Mouse (Mus musculus) macrophage (primary cell): ENCODE measurements at regions not wholly inside any gene's neighbourhood (a gene's known extent, or its start where the extent isn't known, plus 50 kb on each side); places are given as distances from the start of the nearest gene placed in this dataset.

Source experiments
- H3K27ac ChIP-seq: fragments of 350-480 bp; formaldehyde crosslinking; 2 replicates; pipeline ENCODE4 v1.9.0; 2021
- H3K36me3 ChIP-seq: fragments of 350-480 bp; formaldehyde crosslinking; 2 replicates; pipeline ENCODE4 v1.9.0; 2021; ENCODE audit errors: inconsistent target
- H3K4me3 ChIP-seq: fragments of 350-480 bp; formaldehyde crosslinking; 2 replicates; pipeline ENCODE4 v1.9.0; 2021; ENCODE audit errors: inconsistent target
- H3K79me2 ChIP-seq: fragments of 350-480 bp; formaldehyde crosslinking; 2 replicates; pipeline ENCODE4 v1.9.0; 2021; ENCODE audit errors: inconsistent target
- WGBS: methylation state at CpG from one replicate; pipeline ENCODE4 v1.1.7; 2026; ENCODE audit warnings: inconsistent platforms; ENCODE audit not compliant: missing documents; 5-methylcytosine and 5-hydroxymethylcytosine counted together

- H3K4me3 ChIP-seq = no peak overlapping the region
- no peak overlapping the region for H3K27ac ChIP-seq
- WGBS = 79% methylated on average over 2 of the region's 2 CpGs
- no peaks in the 10 kb centered on the region for H3K79me2 ChIP-seq
- no peaks in the 10 kb centered on the region for H3K36me3 ChIP-seq
Measured at GRCm38 (mm10) chr10:91622281-91622680, 441.2 kb upstream of the Tmpo start.

DNA sequence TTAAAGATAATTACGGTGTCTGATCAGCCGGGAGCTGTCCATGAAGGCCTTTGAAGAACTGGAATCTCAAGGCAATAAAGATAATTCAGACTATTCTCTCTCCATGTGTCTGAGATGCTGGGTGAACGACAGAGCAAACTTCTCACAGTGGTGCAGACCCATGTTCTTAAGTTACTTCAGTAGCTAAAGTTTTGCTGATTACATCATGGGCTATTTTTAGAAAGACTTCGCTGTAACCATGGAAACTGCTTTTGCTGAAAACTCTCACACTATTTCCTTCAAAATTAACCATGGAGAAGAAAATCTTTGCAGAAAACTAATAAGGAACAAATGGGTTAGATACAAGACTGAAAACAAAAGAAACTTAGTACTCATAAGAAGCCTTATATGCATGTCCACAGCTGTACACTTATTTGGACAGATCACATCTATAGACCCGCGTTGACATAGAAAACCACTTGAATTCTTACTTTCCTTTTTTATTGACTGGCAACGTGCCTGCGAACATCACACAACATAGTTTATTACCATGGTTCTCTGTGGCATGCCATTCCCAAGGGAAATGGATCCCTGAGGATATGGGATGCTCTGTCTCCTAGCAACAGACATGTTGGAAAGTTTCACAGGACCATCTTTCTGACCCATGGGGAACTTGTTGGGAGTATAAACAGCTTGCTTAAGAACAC is 432.8 kb upstream of the Tmpo start:
- Histone ChIP-seq H3K4me3 (no peak overlapping the region), H3K27ac (no peak overlapping the region), H3K36me3 (no peaks in the 10 kb centered on the region), H3K79me2 (no peaks in the 10 kb centered on the region)
- WGBS = 74% methylated on average over 8 of the region's 8 CpGs

DNA sequence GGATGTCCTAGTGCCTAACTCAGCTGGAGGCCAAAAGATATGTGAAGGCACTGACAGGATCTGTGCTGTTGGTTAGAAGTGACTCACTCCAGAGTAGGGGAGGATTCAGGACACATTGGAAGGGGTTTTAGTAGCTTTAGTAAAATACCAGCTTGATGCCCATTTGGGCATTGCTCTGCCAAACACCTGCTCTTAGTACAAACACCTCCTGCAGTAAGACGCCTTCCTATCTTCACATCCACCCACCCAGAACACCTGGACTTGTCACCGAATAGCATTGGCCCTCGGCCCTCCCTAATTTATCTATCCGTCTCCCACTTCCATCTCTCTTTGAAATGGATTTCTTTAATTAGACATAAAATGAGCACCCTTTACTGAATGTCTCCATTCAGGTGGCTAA is 430.9 kb upstream of the Tmpo start:
- WGBS = 92% methylated on average over 4 of the region's 4 CpGs
- Histone ChIP-seq H3K27ac (no peak overlapping the region), H3K4me3 (no peak overlapping the region), H3K79me2 (no peaks in the 10 kb centered on the region), H3K36me3 (no peaks in the 10 kb centered on the region)

- WGBS = 89% methylated on average over 3 of the region's 3 CpGs
- H3K27ac ChIP-seq = no peak overlapping the region
- H3K4me3 ChIP-seq = no peak overlapping the region
- H3K36me3 ChIP-seq = no peaks in the 10 kb centered on the region
- no peaks in the 10 kb centered on the region for H3K79me2 ChIP-seq
Measured at GRCm38 (mm10) chr10:91594891-91595290, 413.8 kb upstream of the Tmpo start.

DNA sequence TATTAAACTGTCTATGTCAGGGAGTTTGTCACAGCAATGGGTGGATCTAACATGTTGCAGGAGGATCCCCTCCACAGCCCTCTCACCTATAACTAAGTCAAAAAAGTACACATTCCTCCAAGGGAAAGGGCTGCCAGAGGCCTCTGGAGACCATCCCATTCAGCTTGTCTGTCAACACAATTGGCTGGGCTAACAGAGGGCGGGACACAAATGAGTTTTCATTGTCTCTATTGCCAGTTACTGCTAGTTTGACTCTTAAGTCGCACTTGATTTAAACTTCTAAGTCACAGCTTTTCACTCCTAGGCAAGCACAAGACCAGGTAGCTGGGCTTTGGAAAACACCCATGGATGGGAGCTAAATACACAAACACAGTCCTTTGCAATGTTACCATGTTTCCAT is 412.3 kb upstream of the Tmpo start:
- H3K36me3 ChIP-seq = no peaks in the 10 kb centered on the region
- WGBS = 84% methylated on average over 2 of the region's 2 CpGs
- H3K4me3 ChIP-seq = no peak overlapping the region
- H3K79me2 ChIP-seq = no peaks in the 10 kb centered on the region
- H3K27ac ChIP-seq = no peak overlapping the region

DNA sequence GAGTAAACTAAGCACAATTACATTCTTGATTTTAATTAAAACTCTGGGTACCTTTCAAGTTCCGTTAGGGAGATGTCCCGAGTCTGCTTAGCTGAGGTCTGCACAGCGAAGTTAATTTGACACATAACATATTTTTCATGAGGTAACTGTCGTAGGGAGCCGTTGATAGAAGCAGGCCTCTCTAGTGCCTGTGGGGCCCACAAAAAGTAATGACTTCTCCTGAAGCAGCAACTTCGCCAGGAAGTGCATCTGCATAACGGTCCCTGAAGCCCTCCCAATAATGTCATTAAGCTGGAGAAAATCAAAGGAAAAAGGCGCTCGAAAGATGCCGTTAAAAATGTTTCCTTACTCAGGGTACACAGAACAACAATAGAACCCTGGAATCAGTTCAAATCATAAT is 410.7 kb upstream of the Tmpo start:
- no peaks in the 10 kb centered on the region for H3K79me2 ChIP-seq
- 78% methylated on average over 10 of the region's 10 CpGs for WGBS
- no peak overlapping the region for H3K27ac ChIP-seq
- no peak overlapping the region for H3K4me3 ChIP-seq
- no peaks in the 10 kb centered on the region for H3K36me3 ChIP-seq

GRCm38 (mm10) chr10:91591398-91591811 is 410.3 kb upstream of the Tmpo start:
- 92% methylated on average over 3 of the region's 3 CpGs for WGBS
- Histone ChIP-seq H3K27ac (no peak overlapping the region), H3K79me2 (no peaks in the 10 kb centered on the region), H3K36me3 (no peaks in the 10 kb centered on the region), H3K4me3 (no peak overlapping the region)

GRCm38 (mm10) chr10:91583204-91583603 is 402.1 kb upstream of the Tmpo start:
- no peak overlapping the region for H3K4me3 ChIP-seq
- WGBS = 84% methylated on average over 3 of the region's 3 CpGs
- H3K27ac ChIP-seq = no peak overlapping the region
- H3K79me2 ChIP-seq = no peaks in the 10 kb centered on the region
- no peaks in the 10 kb centered on the region for H3K36me3 ChIP-seq

- H3K27ac ChIP-seq = no peak overlapping the region
- no peaks in the 10 kb centered on the region for H3K36me3 ChIP-seq
- H3K4me3 ChIP-seq = no peak overlapping the region
- whole genome bisulfite sequencing = 78% methylated on average over 11 of the region's 11 CpGs
- no peaks in the 10 kb centered on the region for H3K79me2 ChIP-seq
Measured at GRCm38 (mm10) chr10:91580959-91581358, 399.8 kb upstream of the Tmpo start.

GRCm38 (mm10) chr10:91575323-91576064 is 394.4 kb upstream of the Tmpo start:
- Histone ChIP-seq H3K4me3 (no peak overlapping the region), H3K27ac (no peak overlapping the region), H3K36me3 (no peaks in the 10 kb centered on the region), H3K79me2 (no peaks in the 10 kb centered on the region)
- WGBS = 88% methylated on average over 17 of the region's 17 CpGs

- Histone ChIP-seq H3K4me3 (no peak overlapping the region), H3K36me3 (no peaks in the 10 kb centered on the region), H3K79me2 (no peaks in the 10 kb centered on the region), H3K27ac (no peak overlapping the region)
- 94% methylated on average over 7 of the region's 7 CpGs for WGBS
Measured at GRCm38 (mm10) chr10:91572796-91573195, 391.7 kb upstream of the Tmpo start.

GRCm38 (mm10) chr10:91569046-91569445 is 387.9 kb upstream of the Tmpo start:
- 83% methylated on average over 6 of the region's 6 CpGs for WGBS
- Histone ChIP-seq H3K27ac (no peak overlapping the region), H3K36me3 (no peaks in the 10 kb centered on the region), H3K79me2 (no peaks in the 10 kb centered on the region), H3K4me3 (no peak overlapping the region)

GRCm38 (mm10) chr10:91566116-91566774 is 385.1 kb upstream of the Tmpo start:
- H3K36me3 ChIP-seq = no peaks in the 10 kb centered on the region
- 82% methylated on average over 6 of the region's 7 CpGs for WGBS
- no peak overlapping the region for H3K4me3 ChIP-seq
- H3K27ac ChIP-seq = no peak overlapping the region
- no peaks in the 10 kb centered on the region for H3K79me2 ChIP-seq

DNA sequence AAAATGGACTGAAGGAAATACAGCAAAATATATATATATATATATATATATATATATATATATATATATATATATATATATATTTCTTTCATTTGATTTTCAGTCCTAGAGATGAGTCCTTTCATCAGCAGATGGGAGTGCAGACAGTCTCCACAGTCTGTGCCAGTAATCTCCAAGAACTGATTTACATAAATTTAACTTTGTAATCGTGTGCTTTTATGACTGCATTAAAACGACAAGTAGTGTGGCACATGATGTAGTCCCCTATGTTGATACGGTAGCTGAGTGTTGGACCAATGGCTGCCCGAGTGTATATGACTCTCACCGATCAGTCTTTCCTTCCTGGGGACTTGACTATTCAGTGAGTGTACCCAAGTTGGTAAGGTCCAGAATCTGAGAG is 378.2 kb upstream of the Tmpo start:
- Histone ChIP-seq H3K27ac (no peak overlapping the region), H3K79me2 (no peaks in the 10 kb centered on the region), H3K36me3 (no peaks in the 10 kb centered on the region), H3K4me3 (no peak overlapping the region)
- 91% methylated on average over 5 of the region's 5 CpGs for WGBS

DNA sequence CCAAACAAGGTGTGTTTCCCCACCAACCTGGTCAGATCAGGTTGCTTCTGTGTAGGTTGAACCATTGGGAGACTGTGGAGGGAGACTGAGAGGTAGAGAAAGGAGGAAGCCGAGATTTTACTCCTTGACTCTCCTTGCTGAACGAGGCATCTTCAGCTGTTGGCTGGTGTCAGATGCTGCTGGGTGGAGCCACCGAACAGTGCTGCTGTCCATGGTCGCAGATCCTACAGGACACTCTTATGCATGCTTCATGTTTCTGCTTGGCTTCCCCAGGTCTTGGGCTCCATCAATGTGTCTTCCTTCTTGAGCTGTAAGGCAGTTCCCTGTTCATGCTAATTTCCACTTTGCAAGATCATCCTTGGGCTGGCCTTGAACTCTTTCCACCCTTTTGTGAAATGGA is 367.0 kb upstream of the Tmpo start:
- no peak overlapping the region for H3K4me3 ChIP-seq
- H3K79me2 ChIP-seq = no peaks in the 10 kb centered on the region
- no peak overlapping the region for H3K27ac ChIP-seq
- no peaks in the 10 kb centered on the region for H3K36me3 ChIP-seq
- WGBS = 65% methylated on average over 4 of the region's 4 CpGs
